ENCODE assay signal across 1 mouse cellular context in the genomic region with DNA sequence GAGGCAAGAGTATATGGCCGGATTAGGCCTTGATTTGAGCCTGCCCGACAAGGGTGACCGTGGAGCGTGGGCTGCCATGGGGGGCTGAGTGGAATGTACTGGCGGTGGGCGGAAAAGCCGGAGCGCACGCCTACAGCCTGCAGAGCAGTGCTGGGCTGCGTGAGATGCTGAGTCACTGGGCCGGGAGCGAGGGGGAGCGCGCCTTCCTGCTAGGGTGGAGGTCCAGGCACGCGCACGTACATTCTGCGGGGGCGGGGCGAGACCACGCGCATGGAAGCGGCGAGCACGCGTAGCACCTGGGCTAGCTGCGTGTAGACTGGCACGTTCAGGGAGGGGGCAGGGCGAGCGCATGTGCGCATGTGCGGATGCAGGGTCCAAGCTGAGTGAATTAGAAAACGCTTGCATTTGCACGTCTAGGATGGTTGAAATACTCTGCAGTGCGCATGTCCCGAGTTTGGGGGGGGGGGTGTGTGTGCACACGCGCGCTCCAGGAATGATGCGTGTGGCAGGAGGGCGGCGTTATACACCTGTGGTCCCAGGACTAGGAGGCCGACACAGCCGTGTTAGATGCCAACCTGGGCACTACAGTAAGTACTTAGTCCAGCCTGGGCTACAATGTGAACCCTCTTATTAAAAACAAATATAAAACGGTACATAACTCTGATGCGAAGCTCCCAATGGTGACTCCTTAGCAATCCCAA.
TF ChIP-seq lines count a peak whose summit lies in the region.

No protein-coding gene starts in this region.

TF ChIP-seq in CH12.LX, 34 proteins besides CTCF, POLR2A, EP300 and RAD21 (continued from another document):
- TF ChIP-seq NELFE (IDR thresholded peaks at IDR 0.05; ENCODE audit: low read depth, low read length) (peak; percentile 60), RCOR1 (conservative IDR thresholded peaks at IDR 0.05; ENCODE audit: low read depth, low read length) (peak; percentile 89; the same call in 1 of the 2 replicates), SMC3 (IDR thresholded peaks at IDR 0.05; ENCODE audit: low read depth, low read length) (no peak), PAX5 (IDR thresholded peaks at IDR 0.05; ENCODE audit: low read length) (no peak), TBP (conservative IDR thresholded peaks at IDR 0.05; ENCODE audit: low read depth, low read length) (peak; percentile 83), ZKSCAN1 (IDR thresholded peaks at IDR 0.05; ENCODE audit: borderline replicate concordance, low read depth, low read length) (no peak), POLR2AphosphoS2 (IDR thresholded peaks at IDR 0.05; ENCODE audit: low read depth, low read length) (peak; percentile 79; the same call in 1 of the 2 replicates), SIN3A (IDR thresholded peaks at IDR 0.05; ENCODE audit: low read length) (no peak), GABPA (IDR thresholded peaks at IDR 0.05; ENCODE audit: insufficient replicate concordance, low read depth, low read length) (peak; percentile 7; the same call in 1 of the 2 replicates), MEF2A (IDR thresholded peaks at IDR 0.05; ENCODE audit: borderline replicate concordance, low read depth, low read length) (peak; percentile 70; the same call in 1 of the 2 replicates), IRF4 (IDR thresholded peaks at IDR 0.05; ENCODE audit: low read depth, low read length) (peak; percentile 82), MAZ (IDR thresholded peaks at IDR 0.05; ENCODE audit: low read depth, low read length) (peak; percentile 95), USF2 (conservative IDR thresholded peaks at IDR 0.05; ENCODE audit: low read depth, low read length) (no peak), ETS1 (conservative IDR thresholded peaks at IDR 0.05; ENCODE audit: low read depth, low read length) (peak; percentile 94), E2F4 (IDR thresholded peaks at IDR 0.05; ENCODE audit: insufficient replicate concordance, low read depth, low read length) (no peak), ELF1 (IDR thresholded peaks at IDR 0.05; ENCODE audit: low read depth, low read length) (peak; percentile 78), HCFC1 (IDR thresholded peaks at IDR 0.05; ENCODE audit: low read depth, low read length) (peak; percentile 68), USF1 (IDR thresholded peaks at IDR 0.05; ENCODE audit: low read depth, low read length) (peak; percentile 15; the same call in 1 of the 2 replicates), MXI1 (IDR thresholded peaks at IDR 0.05; ENCODE audit: low read depth, low read length) (peak; percentile 91), MYC (IDR thresholded peaks at IDR 0.05; ENCODE audit: low read depth, low read length) (peak; percentile 97), NRF1 (IDR thresholded peaks at IDR 0.05; ENCODE audit: low read depth, low read length) (peak; percentile 93), ZMIZ1 (IDR thresholded peaks at IDR 0.05; ENCODE audit: low read depth, low read length) (peak; percentile 90), MAX (IDR thresholded peaks at IDR 0.05; ENCODE audit: low read length) (peak; percentile 95), JUND (conservative IDR thresholded peaks at IDR 0.05; ENCODE audit: low read depth, low read length) (no peak), JUN (IDR thresholded peaks at IDR 0.05; ENCODE audit: insufficient read depth, low read depth, low read length) (no peak; the same call in 1 of the 2 replicates), CHD1 (IDR thresholded peaks at IDR 0.05; ENCODE audit: low read depth, low read length) (no peak), KAT2A (IDR thresholded peaks at IDR 0.05; ENCODE audit: insufficient replicate concordance, low read length) (no peak), TCF12 (IDR thresholded peaks at IDR 0.05; ENCODE audit: low read depth, low read length) (peak; percentile 91; the same call in 1 of the 2 replicates), MAFK (IDR thresholded peaks at IDR 0.05; ENCODE audit: insufficient replicate concordance, low read length) (peak; percentile 91), UBTF (IDR thresholded peaks at IDR 0.05; ENCODE audit: low read depth, low read length) (no peak), ZC3H11A (IDR thresholded peaks at IDR 0.05; ENCODE audit: low read depth, low read length) (no peak), CHD2 (IDR thresholded peaks at IDR 0.05; ENCODE audit: low read length) (peak; percentile 94)
